Mouse (Mus musculus) heart, embryonic 14.5 days (tissue): ENCODE data around the gene Nt5m. TPM values are rescaled to one million over a fixed set of nuclear protein-coding genes. Genes with fewer than 3 reads are reported as not detected.

Experiments
- ATAC-seq: fragments of 200-750 bp; cut with Nextera tagmentation; 2 replicates; pipeline ENCODE4 v1.8.0; 2017; ENCODE audit warnings: low read depth, moderate TSS enrichment; ENCODE audit not compliant: insufficient number of reproducible peaks, insufficient read depth, low FRiP score
- H3K27ac ChIP-seq, 2 experiments: fragments of 200-500 bp in 1 of 2; fragments of 300-500 bp in 1 of 2; sonication (generic) in 1 of 2; replicated peaks in 1 of 2; 2 replicates each; pipeline ENCODE4 v1.5.1; 2012 to 2014; ENCODE audit warnings: low read depth in 2 of 2, low read length in 2 of 2, control low read depth in 1 of 2, mild to moderate bottlenecking in 1 of 2, mixed read lengths in 1 of 2; ENCODE audit not compliant: control insufficient read depth in 1 of 2, insufficient read depth in 1 of 2
- H3K27me3 ChIP-seq: fragments of 300-500 bp; sonication (generic); 2 replicates; pipeline ENCODE4 v1.6.1; 2014; ENCODE audit warnings: mild to moderate bottlenecking, low read length, control low read depth; ENCODE audit not compliant: control insufficient read depth, insufficient read depth
- H3K36me3 ChIP-seq: fragments of 300-500 bp; sonication (generic); 2 replicates; pipeline ENCODE4 v1.6.1; 2014; ENCODE audit warnings: mild to moderate bottlenecking, control low read depth, low read length, mixed read lengths; ENCODE audit not compliant: control insufficient read depth, insufficient read depth
- H3K4me1 ChIP-seq, 2 experiments: fragments of 200-500 bp in 1 of 2; fragments of 300-500 bp in 1 of 2; sonication (generic) in 1 of 2; 2 replicates each; pipeline ENCODE4 v1.6.1; 2012 to 2014; ENCODE audit warnings: low read length in 2 of 2, control low read depth in 1 of 2, mixed read lengths in 1 of 2; ENCODE audit not compliant: control insufficient read depth in 2 of 2, insufficient read depth in 2 of 2
- H3K4me2 ChIP-seq: fragments of 300-500 bp; sonication (generic); 2 replicates; pipeline ENCODE4 v1.6.1; 2014; ENCODE audit warnings: mild to moderate bottlenecking, low read length
- H3K4me3 ChIP-seq, 2 experiments: fragments of 200-500 bp in 1 of 2; fragments of 300-500 bp in 1 of 2; sonication (generic) in 1 of 2; 2 replicates each; pipeline ENCODE4 v1.5.1; 2012 to 2014; ENCODE audit warnings: low read length in 2 of 2, mild to moderate bottlenecking in 2 of 2, control low read depth in 1 of 2, low read depth in 1 of 2, moderate library complexity in 1 of 2; ENCODE audit not compliant: control insufficient read depth in 1 of 2, insufficient read depth in 1 of 2
- H3K9ac ChIP-seq: fragments of 300-500 bp; sonication (generic); 2 replicates; pipeline ENCODE4 v1.6.1; 2014; ENCODE audit warnings: mild to moderate bottlenecking, low read length
- H3K9me3 ChIP-seq: fragments of 300-500 bp; sonication (generic); 2 replicates; pipeline ENCODE4 v1.6.1; 2016; ENCODE audit warnings: low read length, control low read depth; ENCODE audit not compliant: control insufficient read depth
- WGBS: fragments of 180-500 bp; shearing (Covaris S2); extraction: QIAGEN DNeasy Blood & Tissue Kit; methylation state at CpG from one replicate; pipeline ENCODE4 v1.1.7; 2014; 5-methylcytosine and 5-hydroxymethylcytosine counted together
- polyA plus RNA-seq: library from polyadenylated mRNA; unstranded; fragments of >200 nt; fragmentation: Nextera tagmentation; extraction: Ambion mirVana; gene quantifications from 2 replicates; pipeline ENCODE4 v1.2.1, GENCODE M21; 2014

The Nt5m gene
- polyA plus RNA-seq, 1 experiment from 2014 or later, result 38.8 TPM

DNA sequence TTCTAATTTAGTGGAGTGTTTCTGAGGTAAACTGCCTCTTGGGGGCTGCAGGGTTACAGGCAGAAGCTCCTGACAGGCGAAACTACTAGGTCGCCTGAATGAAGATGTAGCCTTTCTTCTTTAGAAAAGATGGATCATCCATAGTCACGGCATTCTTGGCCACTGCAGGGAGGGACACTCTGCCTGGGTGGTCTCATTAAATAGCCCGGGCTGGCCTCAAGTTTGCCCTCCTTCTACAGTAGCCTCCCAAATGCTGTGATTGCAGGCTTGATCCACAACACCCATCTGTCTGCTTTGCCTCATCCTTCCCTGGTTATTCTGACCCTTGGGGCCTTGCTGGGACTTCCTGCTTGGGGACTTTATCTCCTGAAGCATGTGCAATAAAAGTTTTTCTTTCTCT lies 90.8 kb downstream of the Nt5m start:
- WGBS, result 67% methylated on average over 4 of the region's 4 CpGs
- Histone ChIP-seq H3K4me2 (no peak overlapping the region), H3K4me1 (peaks cover 8% of the 10 kb centered on the region in 2 experiments; a peak in 3 of 4 replicates), H3K4me3 (no peak overlapping the region), H3K27me3 (no peaks in the 10 kb centered on the region), H3K9me3 (no peaks in the 10 kb centered on the region), H3K9ac (no peak overlapping the region), H3K36me3 (no peaks in the 10 kb centered on the region), H3K27ac (no peak overlapping the region)
- ATAC-seq, result no peak

Other genes with a start within 250 kb of the Nt5m start
- not detected in 2 replicates for gene Olfr223, start 246.2 kb upstream of the Nt5m start, polyA plus RNA-seq
- gene Mprip, start 178.1 kb upstream of the Nt5m start, polyA plus RNA-seq, result 64.7 and 68.7 TPM in 2 replicates
- 1.6 and 2.0 TPM in 2 replicates for gene Pld6, start 51.8 kb upstream of the Nt5m start, polyA plus RNA-seq
- gene Flcn, start 29.4 kb upstream of the Nt5m start, polyA plus RNA-seq, result 30.3 and 34.3 TPM in 2 replicates
- 163 and 165 TPM in 2 replicates for gene Cops3, start 391 bp downstream of the Nt5m start, polyA plus RNA-seq
- 46.7 and 47.6 TPM in 2 replicates for gene Med9, start 108.8 kb downstream of the Nt5m start, polyA plus RNA-seq
- gene Rasd1, start 125.5 kb downstream of the Nt5m start, polyA plus RNA-seq, result 8.1 and 8.3 TPM in 2 replicates
- 11.6 and 16.3 TPM in 2 replicates for gene Pemt, start 207.0 kb downstream of the Nt5m start, polyA plus RNA-seq